Mouse (Mus musculus): ENCODE results near the gene Ankrd33b. TPM values are rescaled to one million over a fixed set of nuclear protein-coding genes. Genes with fewer than 3 reads are reported as not detected.

Gene Ankrd33b
- polyA plus RNA-seq, 1 experiment from 2014 or later = 0.57 TPM

DNA sequence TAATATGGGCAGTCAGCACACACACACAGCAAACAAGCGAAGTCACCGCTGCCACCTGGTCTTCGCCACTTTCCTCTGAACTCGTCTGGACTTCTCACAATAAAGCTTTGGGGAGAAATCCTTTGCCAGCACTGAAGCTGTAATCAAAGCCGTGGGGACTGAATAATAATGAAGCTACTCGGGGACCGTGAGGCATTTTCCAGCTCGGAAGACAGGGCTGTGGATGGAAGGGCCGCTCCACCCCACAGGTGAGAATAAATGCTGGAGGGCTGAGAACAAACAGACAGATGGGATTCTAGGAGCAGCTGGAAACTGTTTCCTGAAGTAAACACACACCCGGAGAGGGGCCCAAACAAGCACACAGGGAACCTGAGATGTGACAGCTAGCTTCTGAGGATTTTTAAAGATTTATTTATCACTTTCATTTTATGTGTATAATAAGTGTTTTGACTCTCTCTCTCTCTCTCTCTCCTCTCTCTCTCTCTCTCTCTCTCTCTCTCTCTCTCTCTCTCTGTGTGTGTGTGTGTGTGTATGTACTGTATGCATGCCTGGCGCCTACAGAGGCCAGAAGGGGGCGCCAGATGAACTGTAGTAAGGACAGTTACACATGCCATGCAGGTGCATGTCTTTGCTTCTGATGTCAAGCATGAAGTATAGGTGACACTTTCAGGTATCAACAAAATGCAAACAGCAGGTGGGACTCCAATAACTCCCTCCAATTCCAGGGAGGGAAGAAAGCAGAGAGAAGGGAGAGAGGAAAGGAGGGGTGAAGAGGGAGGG, 46.7 kb downstream of the Ankrd33b start:
- no peak overlapping the region for H3K4me2 ChIP-seq
- H3K4me3 ChIP-seq (ENCODE audit: low read depth, low read length) = no peak overlapping the region
- no peak for DNase-seq (ENCODE audit: low spot score, missing footprints)
- H3K4me1 ChIP-seq (ENCODE audit: control insufficient read depth, insufficient read depth, low read length) = peaks cover 11% of the 10 kb centered on the region; the same call in 1 of the 2 replicates
- 67% methylated on average over 12 of the region's 12 CpGs for WGBS
- no peaks in the 10 kb centered on the region for H3K27me3 ChIP-seq (ENCODE audit: control insufficient read depth, insufficient read depth, low read length)
- H3K9me3 ChIP-seq (ENCODE audit: control insufficient read depth, low read length) = no peaks in the 10 kb centered on the region
- no peak overlapping the region for H3K27ac ChIP-seq (ENCODE audit: low read depth, low read length)
- no peak for ATAC-seq (ENCODE audit: low FRiP score)
- H3K9ac ChIP-seq (ENCODE audit: low read length) = no peak overlapping the region
- no peaks in the 10 kb centered on the region for H3K36me3 ChIP-seq (ENCODE audit: control insufficient read depth, insufficient read depth, low read length)

DNA sequence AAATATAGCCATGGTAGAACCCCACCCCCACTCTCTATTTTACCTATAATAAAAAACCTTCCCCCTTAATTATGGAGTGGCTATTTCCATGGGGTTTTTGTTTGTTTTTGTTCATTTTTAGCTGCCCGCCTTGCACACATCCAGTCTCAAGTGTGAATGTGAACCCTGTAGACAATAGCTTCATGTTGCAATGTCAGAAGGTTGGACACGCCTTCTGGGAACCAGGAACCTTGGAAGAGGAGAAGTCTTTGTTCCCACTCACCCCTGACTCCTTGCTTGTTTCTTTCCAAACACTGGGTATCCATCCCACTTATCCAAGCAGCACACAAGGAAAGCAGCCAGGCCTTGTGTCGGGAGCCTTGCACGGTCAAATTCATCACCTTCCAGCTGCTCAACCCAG, 48.5 kb downstream of the Ankrd33b start:
- Histone ChIP-seq H3K27me3 (ENCODE audit: control insufficient read depth, insufficient read depth, low read length) (no peaks in the 10 kb centered on the region), H3K4me2 (no peak overlapping the region), H3K9me3 (ENCODE audit: control insufficient read depth, low read length) (no peaks in the 10 kb centered on the region), H3K36me3 (ENCODE audit: control insufficient read depth, insufficient read depth, low read length) (no peaks in the 10 kb centered on the region), H3K27ac (ENCODE audit: low read depth, low read length) (no peak overlapping the region), H3K4me3 (ENCODE audit: low read depth, low read length) (no peak overlapping the region), H3K9ac (ENCODE audit: low read length) (no peak overlapping the region), H3K4me1 (ENCODE audit: control insufficient read depth, insufficient read depth, low read length) (peaks cover 11% of the 10 kb centered on the region; the same call in 1 of the 2 replicates)
- WGBS = 71% methylated on average over 4 of the region's 4 CpGs
- ATAC-seq (ENCODE audit: low FRiP score) (no peak), DNase-seq (ENCODE audit: low spot score, missing footprints) (no peak)

DNA sequence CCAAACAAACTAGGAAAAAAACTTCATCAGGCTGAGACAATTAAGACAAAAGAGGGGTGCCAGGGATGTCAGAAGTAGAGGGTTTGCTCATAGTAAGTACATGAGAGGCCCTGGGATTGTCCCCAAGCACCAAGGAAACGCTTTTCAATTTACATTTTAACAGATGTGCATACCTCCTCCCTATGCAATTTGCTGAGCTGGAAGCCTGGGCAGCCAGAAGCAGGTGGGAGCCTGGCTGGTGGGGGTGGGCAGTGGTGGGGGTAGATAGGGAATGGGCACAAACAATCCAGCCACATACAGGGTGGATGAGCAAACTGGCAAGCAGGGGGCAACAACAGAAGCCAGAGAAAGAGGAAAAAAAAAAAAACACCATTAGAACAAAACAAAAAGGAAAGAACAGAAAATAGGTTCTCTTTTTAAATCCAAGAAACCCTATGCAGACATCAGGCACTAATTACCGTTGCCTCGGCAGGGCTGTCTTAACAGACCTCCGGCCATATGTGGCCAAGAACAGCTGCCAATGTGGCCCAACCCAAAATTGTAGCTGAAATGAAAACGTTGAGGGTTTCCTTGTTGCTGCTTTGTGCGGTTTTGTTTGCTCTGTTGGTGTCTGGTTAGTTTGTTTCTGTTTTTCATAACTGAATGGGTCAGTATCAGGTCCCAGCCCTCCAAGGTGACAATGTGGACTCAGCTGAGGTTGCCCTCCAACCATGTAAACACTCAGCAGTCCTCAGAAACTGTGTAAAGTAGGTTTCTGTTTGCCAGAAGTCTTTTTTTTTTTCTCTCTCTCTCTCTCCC, 49.2 kb downstream of the Ankrd33b start:
- Histone ChIP-seq H3K27ac (ENCODE audit: low read depth, low read length) (no peak overlapping the region), H3K9me3 (ENCODE audit: control insufficient read depth, low read length) (no peaks in the 10 kb centered on the region), H3K9ac (ENCODE audit: low read length) (no peak overlapping the region), H3K4me3 (ENCODE audit: low read depth, low read length) (no peak overlapping the region), H3K36me3 (ENCODE audit: control insufficient read depth, insufficient read depth, low read length) (no peaks in the 10 kb centered on the region), H3K4me1 (ENCODE audit: control insufficient read depth, insufficient read depth, low read length) (peaks cover 11% of the 10 kb centered on the region; the same call in 1 of the 2 replicates), H3K27me3 (ENCODE audit: control insufficient read depth, insufficient read depth, low read length) (no peaks in the 10 kb centered on the region), H3K4me2 (no peak overlapping the region)
- DNase-seq (ENCODE audit: low spot score, missing footprints) (no peak), ATAC-seq (ENCODE audit: low FRiP score) (no peak)
- 54% methylated on average over 6 of the region's 6 CpGs for WGBS

DNA sequence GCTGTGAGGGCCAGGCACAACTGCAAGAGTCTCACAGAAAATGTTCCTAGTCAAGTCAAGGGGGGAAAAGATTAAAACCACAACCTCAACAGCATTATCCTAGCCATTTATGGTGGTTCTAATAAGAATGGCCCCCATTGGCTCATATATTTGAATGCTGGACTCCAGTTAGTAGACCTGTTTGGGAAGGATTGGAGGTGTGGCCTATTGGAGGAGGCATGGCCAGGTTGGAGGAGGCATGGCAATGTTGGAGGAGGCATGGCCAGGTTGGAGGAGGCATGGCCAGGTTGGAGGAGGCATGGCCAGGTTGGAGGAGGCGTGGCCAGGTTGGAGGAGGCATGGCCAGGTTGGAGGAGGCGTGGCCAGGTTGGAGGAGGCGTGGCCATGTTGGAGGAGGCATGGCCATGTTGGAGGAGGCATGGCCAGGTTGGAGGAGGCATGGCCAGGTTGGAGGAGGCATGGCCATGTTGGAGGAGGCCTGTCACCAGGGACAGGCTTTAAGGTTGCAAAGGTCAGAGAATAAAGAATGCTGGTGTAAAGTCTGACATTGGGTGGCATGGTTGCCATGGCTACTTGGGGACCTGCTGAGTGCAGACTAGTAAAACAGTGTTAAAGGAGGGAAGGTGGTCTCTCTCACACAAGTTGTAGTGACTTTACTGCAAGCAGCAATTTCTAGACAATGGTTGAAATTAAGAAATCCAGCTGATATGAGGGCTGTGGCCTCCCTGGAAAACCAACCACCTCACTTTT, 50.3 kb downstream of the Ankrd33b start:
- H3K9ac ChIP-seq (ENCODE audit: low read length) = no peak overlapping the region
- H3K4me3 ChIP-seq (ENCODE audit: low read depth, low read length) = no peak overlapping the region
- H3K27ac ChIP-seq (ENCODE audit: low read depth, low read length) = no peak overlapping the region
- no peaks in the 10 kb centered on the region for H3K36me3 ChIP-seq (ENCODE audit: control insufficient read depth, insufficient read depth, low read length)
- ATAC-seq (ENCODE audit: low FRiP score) = no peak
- WGBS = 93% methylated on average over 3 of the region's 3 CpGs
- no peaks in the 10 kb centered on the region for H3K27me3 ChIP-seq (ENCODE audit: control insufficient read depth, insufficient read depth, low read length)
- no peaks in the 10 kb centered on the region for H3K9me3 ChIP-seq (ENCODE audit: control insufficient read depth, low read length)
- no peak overlapping the region for H3K4me2 ChIP-seq
- peaks cover 11% of the 10 kb centered on the region; the same call in 1 of the 2 replicates for H3K4me1 ChIP-seq (ENCODE audit: control insufficient read depth, insufficient read depth, low read length)
- no peak for DNase-seq (ENCODE audit: low spot score, missing footprints)

DNA sequence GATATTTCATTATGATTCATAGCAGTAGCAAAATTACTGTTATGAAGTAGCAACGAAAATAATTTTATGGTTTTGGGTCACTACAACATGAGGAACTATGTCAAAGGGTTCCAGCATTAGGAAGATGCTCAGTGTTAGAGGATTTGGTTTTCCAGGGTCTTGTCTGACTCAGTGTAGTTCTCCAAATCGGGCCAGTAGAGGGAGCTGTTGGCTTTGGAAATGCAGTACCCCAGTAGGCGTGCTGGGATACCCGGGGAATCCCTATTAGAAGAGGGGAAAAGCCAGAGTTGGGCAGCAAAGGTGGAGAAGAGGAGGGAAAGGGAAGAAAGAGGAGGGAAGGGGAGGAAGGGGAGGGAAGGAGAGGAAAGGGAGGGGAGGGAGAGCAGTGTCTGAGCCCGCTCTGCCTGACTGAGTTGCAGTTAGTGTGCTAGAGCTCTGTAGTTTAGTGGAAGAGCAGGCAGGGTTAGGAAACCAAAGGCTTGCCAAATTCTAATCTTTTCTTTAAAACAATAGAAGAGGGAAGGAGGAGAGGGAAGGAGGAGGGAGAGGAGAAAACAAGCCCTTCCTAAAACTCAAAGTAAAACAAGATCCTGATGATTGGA, 51.8 kb downstream of the Ankrd33b start:
- Histone ChIP-seq H3K4me3 (ENCODE audit: low read depth, low read length) (no peak overlapping the region), H3K9me3 (ENCODE audit: control insufficient read depth, low read length) (no peaks in the 10 kb centered on the region), H3K36me3 (ENCODE audit: control insufficient read depth, insufficient read depth, low read length) (no peaks in the 10 kb centered on the region), H3K27me3 (ENCODE audit: control insufficient read depth, insufficient read depth, low read length) (no peaks in the 10 kb centered on the region), H3K27ac (ENCODE audit: low read depth, low read length) (no peak overlapping the region), H3K9ac (ENCODE audit: low read length) (no peak overlapping the region), H3K4me1 (ENCODE audit: control insufficient read depth, insufficient read depth, low read length) (peaks cover 11% of the 10 kb centered on the region; the same call in 1 of the 2 replicates), H3K4me2 (no peak overlapping the region)
- 3% methylated on average over 5 of the region's 5 CpGs for WGBS
- peak; percentile 88 for ATAC-seq (ENCODE audit: low FRiP score)
- DNase-seq (ENCODE audit: low spot score, missing footprints) = peak; percentile 97

DNA sequence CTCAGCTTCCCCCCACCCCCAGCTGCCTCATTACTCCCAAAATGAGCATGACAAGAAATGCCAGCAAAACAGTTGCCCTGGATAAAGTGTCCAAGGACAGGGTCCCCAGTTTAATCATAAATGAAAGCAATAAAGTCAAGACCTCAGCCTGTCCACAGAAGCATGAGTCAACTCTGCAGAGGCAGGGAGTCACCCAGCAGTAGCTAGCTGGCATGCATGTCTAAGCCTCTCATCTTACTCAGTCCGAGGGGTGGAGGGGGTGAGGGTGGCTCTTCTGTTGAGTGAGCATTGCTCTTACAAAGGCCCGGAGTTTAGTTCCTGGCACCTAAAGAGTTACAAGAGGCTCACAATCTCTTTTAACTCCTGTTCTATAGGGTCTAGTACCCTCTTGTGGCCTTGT, 55.5 kb downstream of the Ankrd33b start:
- no peak overlapping the region for H3K9ac ChIP-seq (ENCODE audit: low read length)
- H3K27ac ChIP-seq (ENCODE audit: low read depth, low read length) = no peak overlapping the region
- H3K27me3 ChIP-seq (ENCODE audit: control insufficient read depth, insufficient read depth, low read length) = no peaks in the 10 kb centered on the region
- no peak overlapping the region for H3K4me2 ChIP-seq
- H3K4me3 ChIP-seq (ENCODE audit: low read depth, low read length) = no peak overlapping the region
- no peaks in the 10 kb centered on the region for H3K36me3 ChIP-seq (ENCODE audit: control insufficient read depth, insufficient read depth, low read length)
- DNase-seq (ENCODE audit: low spot score, missing footprints) = no peak
- no peaks in the 10 kb centered on the region for H3K9me3 ChIP-seq (ENCODE audit: control insufficient read depth, low read length)
- ATAC-seq (ENCODE audit: low FRiP score) = no peak
- WGBS = 81% methylated on average over 2 of the region's 2 CpGs
- H3K4me1 ChIP-seq (ENCODE audit: control insufficient read depth, insufficient read depth, low read length) = no peaks in the 10 kb centered on the region

DNA sequence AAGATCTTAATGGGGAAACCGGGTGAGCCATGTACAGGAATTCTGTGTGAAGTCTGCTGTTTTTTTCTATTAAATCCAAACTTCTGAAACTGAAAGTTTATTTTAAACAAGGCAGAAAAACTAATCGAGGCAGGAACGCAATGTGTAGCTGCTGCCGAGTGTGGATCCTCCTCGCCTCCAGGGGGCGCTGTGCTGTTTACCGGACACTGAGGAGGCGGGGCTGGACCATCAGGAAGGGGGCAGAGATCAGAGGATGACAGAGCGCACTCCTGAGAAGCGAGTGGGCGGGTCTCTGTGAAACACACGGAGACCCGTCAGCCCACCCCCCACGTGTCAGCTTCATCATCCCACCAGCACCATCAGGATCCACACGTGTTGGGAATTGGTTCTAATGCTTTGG, 58.0 kb downstream of the Ankrd33b start:
- no peak overlapping the region for H3K9ac ChIP-seq (ENCODE audit: low read length)
- H3K36me3 ChIP-seq (ENCODE audit: control insufficient read depth, insufficient read depth, low read length) = no peaks in the 10 kb centered on the region
- H3K4me1 ChIP-seq (ENCODE audit: control insufficient read depth, insufficient read depth, low read length) = no peaks in the 10 kb centered on the region
- H3K27ac ChIP-seq (ENCODE audit: low read depth, low read length) = no peak overlapping the region
- ATAC-seq (ENCODE audit: low FRiP score) (no peak), DNase-seq (ENCODE audit: low spot score, missing footprints) (no peak)
- H3K4me3 ChIP-seq (ENCODE audit: low read depth, low read length) = no peak overlapping the region
- no peaks in the 10 kb centered on the region for H3K9me3 ChIP-seq (ENCODE audit: control insufficient read depth, low read length)
- no peak overlapping the region for H3K4me2 ChIP-seq
- WGBS = 69% methylated on average over 15 of the region's 15 CpGs
- H3K27me3 ChIP-seq (ENCODE audit: control insufficient read depth, insufficient read depth, low read length) = no peaks in the 10 kb centered on the region

DNA sequence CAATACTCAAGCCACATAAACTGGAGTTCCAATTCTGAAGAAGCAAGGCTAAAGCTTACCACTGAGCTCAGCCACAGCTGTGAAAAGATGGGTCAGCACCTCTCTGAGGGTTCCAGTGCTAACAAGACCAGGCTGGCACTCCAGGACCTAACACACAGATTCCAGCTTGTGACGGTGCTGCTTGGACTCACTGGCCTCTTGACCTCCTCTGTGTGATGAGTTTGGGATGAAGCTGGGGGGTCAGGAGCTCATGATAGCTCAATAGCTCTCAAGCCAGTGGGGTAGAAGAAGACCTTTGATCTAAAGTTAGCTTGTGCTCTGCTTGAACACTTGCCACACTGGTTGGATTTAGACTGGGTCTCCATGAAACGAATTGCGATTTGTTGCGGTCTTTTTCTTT, 60.8 kb downstream of the Ankrd33b start:
- no peaks in the 10 kb centered on the region for H3K27me3 ChIP-seq (ENCODE audit: control insufficient read depth, insufficient read depth, low read length)
- H3K27ac ChIP-seq (ENCODE audit: low read depth, low read length) = no peak overlapping the region
- no peak overlapping the region for H3K9ac ChIP-seq (ENCODE audit: low read length)
- no peak for DNase-seq (ENCODE audit: low spot score, missing footprints)
- no peaks in the 10 kb centered on the region for H3K9me3 ChIP-seq (ENCODE audit: control insufficient read depth, low read length)
- no peak overlapping the region for H3K4me2 ChIP-seq
- ATAC-seq (ENCODE audit: low FRiP score) = no peak
- no peaks in the 10 kb centered on the region for H3K4me1 ChIP-seq (ENCODE audit: control insufficient read depth, insufficient read depth, low read length)
- H3K4me3 ChIP-seq (ENCODE audit: low read depth, low read length) = no peak overlapping the region
- WGBS = 77% methylated on average over 4 of the region's 4 CpGs
- no peaks in the 10 kb centered on the region for H3K36me3 ChIP-seq (ENCODE audit: control insufficient read depth, insufficient read depth, low read length)
